Mouse (Mus musculus): Measurements from ENCODE around the gene Cinp.

DNA sequence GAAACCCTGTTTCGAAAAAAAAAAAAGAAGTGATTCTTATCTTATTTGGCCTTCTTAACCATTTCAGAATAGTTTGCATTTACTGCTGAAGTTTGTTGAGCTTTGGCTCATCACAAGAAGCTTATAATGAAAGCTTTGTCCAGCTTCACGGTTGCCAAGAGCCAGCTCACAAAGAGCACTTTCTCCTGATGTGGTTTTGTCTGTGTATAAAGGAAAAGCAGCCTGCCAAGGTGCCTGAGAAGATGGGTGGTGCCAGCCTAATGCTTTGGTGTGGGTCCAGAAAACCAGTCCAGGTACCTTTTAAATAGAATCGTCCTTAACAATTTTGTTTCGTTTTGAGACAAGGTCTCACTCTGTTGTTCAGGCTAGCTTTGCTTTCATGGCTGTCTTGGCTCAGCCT is 13.2 kb upstream of the Cinp start:
- TF ChIP-seq POLR2A (IDR thresholded peaks at IDR 0.05; ENCODE audit: insufficient read length, low read depth) = no peak
- TF ChIP-seq TCF12 (IDR thresholded peaks at IDR 0.05; ENCODE audit: insufficient read depth, poor library complexity, severe bottlenecking) = no peak
- TF ChIP-seq E2F4 (IDR thresholded peaks at IDR 0.05; ENCODE audit: insufficient read depth) = no peak

Measured in myocyte (in vitro differentiated cells).